Mouse (Mus musculus) thymus, postnatal 4 days (tissue): Measurements from ENCODE around the gene Pigs.

Experiments used
- DNase-seq: peaks from one replicate; pipeline ENCODE4 v3.0.0; 2021

Gene Pigs

DNA sequence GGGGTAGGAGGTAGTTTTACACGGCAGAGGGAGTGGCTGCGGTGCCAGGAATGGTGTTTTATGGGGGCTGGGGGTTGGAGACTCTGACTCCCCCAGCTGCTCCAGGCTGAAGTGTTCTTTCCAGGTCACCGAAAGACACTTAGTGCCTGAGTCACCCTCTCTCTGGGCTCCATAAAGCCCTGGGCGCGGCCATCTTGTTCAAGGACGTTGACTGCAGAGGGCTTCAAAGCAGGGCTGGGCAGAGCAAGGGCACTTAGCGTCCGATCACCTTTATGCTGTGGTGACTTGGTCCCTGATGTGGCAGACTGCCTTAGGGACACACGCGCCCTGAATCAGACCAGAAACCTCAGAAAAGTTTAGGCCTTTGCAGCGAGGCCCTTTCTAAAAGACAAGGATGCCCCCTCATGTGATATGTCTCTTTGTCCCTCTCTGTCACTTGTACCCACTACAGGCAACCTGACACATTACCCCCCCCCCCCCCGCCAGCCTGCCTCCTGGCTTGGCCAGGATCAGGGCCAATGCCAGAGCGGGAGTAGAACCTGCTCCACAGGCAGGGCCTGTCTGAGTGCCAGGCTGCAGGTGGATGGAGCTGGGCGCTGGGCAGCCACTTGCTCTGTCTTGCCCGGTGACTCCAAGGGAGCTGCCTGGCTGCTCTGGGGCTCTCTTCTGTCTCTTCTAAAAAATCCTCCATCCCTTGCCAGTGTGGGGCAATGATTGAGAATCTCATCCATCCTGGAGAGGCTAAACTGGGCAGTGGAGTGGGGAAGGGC, 39.4 kb downstream of the Pigs start:
- no peak for DNase-seq

DNA sequence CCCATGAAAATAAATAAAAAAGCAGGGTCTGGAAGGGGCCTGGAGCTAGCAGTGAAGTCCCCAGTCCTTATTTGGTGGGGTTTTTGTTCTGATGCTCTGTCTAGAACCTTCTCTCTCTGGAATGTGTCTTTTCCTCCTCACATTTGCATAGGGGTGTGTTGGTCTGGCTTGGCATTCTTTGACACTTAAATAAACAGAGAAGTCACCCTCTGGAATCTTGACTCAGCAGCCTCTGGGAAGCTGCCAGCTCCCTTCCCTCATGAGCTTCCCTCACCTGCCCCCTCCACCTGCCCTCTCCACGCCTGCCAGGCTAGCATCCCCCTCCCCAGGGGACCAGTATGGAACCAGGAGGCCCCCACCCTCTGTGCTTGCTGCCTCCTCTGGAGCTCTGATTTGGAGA, 42.2 kb downstream of the Pigs start:
- DNase-seq: no peak

DNA sequence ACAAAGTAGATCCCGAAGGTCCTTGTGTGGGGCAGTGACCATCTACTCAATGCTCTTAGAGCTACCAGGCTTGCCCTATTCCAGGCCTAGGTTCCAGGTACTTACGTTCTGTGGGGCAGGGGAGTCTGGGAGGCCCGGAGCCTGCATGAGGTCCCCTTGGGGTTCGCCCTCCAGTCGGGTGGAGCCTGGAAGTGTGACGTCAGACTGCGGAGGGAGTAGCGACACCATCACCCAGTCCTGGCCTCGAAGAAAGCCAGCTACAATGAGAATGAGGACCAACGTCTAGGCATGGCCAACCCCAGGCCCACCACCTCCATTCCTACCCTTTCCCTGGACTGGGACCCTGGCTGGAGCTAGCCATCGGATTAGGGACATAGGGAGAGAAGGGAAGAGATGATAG, 43.5 kb downstream of the Pigs start:
- no peak for DNase-seq

DNA sequence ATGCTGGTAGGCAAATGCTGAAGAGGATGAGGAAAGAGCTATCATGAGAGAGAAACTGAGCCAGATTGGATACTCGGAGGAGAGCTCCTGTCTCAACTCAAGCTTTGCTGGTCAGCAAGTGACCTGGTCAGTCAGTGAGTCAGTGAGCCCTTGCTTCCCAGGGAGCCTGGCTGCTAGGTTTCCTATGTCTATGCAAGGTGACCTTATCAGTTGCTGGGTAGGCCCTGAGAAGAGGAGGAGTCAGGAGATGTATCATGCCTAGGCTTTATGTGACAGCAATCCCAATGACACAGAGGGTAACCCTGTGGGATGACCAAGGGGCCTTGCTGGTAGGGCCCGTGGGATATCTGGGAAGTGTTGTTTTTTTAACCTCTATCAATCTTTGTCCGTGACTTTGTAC, 44.0 kb downstream of the Pigs start:
- no peak for DNase-seq

DNA sequence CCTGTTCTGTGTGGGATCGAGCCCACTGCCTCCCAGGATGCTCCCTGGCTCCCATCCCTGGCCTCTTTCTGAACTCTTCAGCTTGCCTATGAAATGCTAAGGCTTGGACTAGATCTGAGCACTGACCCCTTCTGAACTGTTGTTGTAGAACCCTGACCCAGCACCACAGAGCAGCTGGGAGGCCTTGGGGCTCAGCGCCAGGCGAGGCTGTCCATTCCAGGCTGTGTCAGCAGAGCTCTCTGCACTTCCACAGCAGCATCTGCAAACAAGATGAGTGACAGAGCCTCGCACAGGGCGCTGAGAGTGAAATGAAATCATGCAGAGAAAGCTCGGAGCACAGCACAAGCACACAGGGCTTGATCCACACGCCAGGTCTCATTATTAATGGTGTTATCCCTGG, 44.4 kb downstream of the Pigs start:
- no peak for DNase-seq

DNA sequence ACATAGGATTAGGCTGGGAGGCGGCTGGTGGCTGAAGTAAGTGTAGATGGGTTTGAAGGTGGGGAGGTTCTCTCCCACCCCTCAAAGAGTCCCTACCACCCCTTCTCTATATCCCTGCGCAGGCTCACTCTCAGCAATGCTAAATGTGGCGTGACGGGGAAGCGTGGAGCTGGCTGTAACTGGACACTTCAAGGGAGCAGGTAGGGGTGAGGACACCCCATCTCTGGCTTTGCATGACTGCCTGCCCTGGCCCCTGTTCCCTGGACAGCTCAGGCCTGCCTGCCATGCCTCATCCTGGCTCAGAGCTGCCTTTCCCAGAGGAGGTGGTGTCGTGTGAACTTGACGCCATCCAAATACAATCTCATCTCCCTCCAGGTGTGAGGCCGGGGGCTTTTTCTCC, 45.9 kb downstream of the Pigs start:
- no peak for DNase-seq

DNA sequence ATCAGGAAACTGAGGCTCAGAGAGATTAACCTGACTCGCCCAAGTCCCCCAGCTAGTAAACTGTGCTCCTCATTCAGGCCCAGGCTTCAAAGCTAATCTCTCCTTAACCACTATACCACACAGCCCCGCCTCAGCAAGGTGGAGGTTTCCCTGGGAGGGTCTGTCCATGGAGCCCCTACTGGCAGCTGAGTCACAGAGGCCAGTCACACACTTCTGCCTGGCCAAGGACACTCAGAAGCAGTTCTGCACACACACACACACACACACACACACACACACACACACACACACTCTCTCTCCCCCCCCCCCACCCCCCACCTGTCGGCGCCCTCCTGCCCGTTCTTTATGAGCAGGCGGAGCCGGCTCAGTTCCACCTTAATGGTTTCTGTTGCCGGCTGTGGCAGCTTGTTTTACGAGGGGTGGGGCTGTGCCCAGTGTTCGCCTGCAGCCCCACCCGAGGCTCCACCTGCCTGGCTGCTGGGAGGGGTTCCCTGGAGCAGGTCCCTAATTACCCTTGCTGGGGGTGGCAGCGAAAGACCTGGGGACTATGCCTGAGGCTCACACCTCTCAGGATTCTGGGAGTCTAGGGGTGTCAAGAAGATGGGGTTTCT, 49.4 kb downstream of the Pigs start:
- no peak for DNase-seq

DNA sequence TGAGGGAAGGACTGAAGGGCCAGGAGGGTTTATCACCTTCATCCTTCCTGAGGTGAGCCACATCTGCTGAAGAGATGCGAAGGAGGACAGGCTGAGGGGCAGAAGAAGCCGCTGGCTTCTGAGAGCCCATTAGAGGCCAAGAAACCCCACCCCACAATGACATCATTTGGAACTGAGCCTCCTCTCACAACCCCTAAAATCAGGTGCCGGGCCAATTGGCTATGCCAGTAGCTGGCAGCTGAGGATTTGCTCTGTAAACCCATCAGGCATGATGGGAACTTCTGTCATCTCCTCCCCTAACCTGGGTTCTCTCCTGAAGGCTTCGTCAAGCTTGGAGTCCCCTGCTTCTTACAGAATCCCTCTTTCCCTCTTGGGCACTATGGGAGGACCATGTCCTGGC, 52.1 kb downstream of the Pigs start:
- DNase-seq: no peak

DNA sequence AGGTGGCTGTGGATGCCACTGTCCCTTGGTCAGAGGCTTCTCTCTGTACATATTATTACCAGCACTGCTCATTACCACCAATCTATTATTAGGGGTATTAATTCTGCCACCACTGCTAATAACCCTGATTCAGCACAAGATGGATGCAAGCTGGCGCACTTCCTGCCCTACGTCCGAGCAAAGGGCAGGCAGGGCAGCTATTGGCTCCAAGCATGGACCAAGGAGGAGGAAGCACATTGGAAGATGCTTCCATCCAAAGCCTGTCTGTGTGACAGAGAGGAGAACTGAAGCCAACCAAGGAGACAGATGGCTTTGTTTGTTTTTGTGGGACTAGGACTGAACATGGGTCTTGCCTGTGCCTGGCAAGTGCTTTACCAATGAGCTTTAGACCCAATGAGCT, 52.8 kb downstream of the Pigs start:
- DNase-seq: no peak

DNA sequence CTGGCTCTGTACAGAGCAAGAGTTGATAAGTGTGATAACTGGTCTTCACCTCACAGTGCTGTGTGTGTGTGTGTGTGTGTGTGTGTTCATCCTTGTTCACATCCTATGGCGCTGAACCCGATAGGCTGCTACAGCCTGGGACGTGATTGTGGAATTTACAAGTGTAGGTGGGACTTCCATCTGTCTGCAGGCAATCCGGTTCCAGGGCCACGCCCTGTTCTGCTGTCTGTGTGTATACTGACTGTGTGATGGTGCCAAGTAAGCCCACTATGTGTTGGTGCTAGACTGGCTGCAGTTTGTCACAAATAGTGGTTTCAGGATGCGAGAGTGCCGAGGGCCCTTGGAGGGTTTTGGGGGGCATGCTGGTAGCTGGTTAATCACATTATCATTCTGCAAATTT, 54.1 kb downstream of the Pigs start:
- DNase-seq: no peak

DNA sequence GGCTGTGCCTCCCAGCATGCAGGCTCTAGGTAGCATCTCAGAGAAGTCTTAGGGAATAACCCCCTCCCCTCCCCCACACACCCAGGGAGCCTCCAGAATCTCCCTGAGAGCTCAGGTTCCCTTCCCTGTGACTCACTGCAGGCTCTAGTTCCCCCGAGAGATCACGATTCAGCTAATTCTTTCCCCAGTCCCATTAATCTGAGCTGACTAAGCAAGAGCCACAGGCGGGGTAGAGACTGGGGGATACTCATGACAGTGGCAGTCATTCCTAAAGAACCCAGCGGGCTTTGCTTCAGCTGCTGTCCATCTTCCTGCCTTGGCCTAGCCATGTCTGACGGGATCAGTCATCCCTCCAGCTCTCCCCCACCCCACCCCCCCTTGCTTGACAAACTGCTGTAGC, 54.5 kb downstream of the Pigs start:
- no peak for DNase-seq

DNA sequence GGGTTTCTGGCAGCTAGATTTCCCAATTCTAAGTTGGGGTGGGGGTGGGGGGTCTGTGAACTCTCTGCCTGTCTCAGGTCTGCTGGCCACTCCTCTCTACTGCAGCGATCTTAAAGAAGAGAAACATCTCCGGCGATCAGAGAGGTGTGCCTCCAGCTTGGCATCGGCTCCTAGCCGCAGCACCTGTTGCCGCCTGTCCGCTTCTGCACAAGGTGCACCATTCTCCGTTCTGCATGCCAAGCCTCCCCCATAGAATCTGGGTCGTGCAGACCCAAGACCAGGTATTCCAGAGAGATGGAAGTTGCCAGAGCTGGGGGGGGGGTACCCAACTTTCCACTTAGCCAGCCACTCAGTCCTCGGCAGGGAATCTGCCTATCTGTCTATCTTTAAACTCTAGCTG, 57.6 kb downstream of the Pigs start:
- no peak for DNase-seq

DNA sequence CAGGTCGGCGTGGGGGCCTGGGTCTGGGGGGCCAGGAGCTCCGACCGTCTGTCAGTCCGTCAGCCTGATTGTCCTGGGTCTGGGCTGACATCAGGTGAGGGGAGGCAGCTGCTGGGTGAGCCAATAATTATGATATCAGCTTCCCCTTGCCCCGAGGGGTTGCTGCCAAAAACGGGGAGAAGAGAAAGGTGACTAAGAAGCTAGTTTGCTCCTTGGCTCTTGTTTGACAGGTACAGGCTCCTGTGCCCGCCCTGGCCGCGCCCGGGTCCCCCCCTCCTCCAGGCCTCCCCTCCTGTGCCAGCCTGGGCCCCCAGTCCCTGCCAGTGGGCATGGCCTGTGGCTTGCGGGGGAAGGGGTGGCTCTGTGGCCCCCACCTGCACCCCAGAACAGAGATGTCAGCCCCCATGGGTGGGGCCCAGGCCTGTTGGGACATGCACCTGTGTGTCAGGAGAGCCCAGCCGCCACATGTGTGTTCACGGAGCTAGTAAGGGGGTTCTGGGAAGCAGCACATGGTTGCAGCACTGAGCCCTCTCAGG, 58.4 kb downstream of the Pigs start, which contains the start of gene Foxn1:
Gene Foxn1, minus strand, starts transcription at position 51 of the 536 bp plus-strand sequence.
- DNase-seq: no peak
